ENCODE assay signal across 17 mouse cellular contexts in the genomic region with DNA sequence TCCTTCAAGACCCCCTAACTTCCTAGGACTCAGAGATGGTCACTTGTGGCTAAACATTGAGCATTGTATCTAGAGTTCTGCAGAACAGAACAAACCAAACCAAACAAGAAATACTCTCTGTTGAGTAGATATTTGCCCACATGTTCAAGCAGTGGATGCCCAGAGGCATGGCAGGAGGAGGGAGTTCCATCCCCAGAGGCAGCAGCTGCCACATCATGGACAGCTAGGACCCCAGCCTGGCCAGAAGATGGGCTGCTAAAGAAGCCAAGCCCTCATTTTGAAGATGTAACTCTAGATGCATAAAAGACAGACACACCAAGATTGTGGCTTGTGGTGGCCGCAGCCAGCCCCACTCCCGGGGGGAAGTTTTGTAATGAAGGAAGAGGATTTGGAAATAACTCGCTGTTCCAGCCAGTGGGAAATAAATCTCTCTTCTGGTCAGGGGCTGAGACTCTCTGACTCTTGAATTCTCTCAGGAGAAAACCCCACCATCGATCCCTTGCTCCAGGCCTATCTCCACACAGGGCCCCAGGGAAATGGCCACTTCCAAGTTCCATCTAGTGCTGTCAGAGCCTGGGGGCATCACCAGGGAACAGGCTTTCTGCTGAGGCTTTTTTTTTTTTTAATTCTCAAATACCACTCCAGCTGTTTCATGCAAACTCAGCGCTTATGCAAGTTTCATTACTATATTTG.
A peak's percentile ranks its signal among the peaks of the same experiment; 100 is the strongest.
DNase-seq lines count a peak whose midpoint lies in the region; ATAC-seq and TF ChIP-seq lines count a peak whose summit lies in the region.
"Had no signal": no experiment of that assay in that cellular context is flagged by ENCODE, and none has a peak within 500 bp of the region (broad histone marks: within the 10 kb centered on the region; RNA-seq: fewer than 3 reads in every experiment).

No protein-coding gene starts in this region.

- peaks cover 13% of the 10 kb centered on the region for H3K27me3 ChIP-seq in heart, embryonic 12.5 days (replicated peaks)
- H3K27me3 ChIP-seq in lung, embryonic 16.5 days (ENCODE audit: control insufficient read depth, insufficient read depth, low read depth, low read length) = no peaks in the 10 kb centered on the region
- H3K27me3 ChIP-seq: embryonic facial prominence, embryonic 12.5 days; intestine, embryonic 15.5 days; megakaryocyte, embryonic 14.5 days had no signal

- no peaks in the 10 kb centered on the region for H3K9me3 ChIP-seq in heart, embryonic 12.5 days (replicated peaks)
- H3K9me3 ChIP-seq in lung, embryonic 16.5 days (ENCODE audit: control insufficient read depth, low read length) = no peaks in the 10 kb centered on the region
- H3K9me3 ChIP-seq: embryonic facial prominence, embryonic 12.5 days; hindbrain, embryonic 12.5 days; intestine, embryonic 15.5 days had no signal

- H3K4me2 ChIP-seq in heart, embryonic 12.5 days = no peak overlapping the region
- H3K4me2 ChIP-seq in lung, embryonic 16.5 days (ENCODE audit: low read depth, low read length) = no peak overlapping the region
- H3K4me2 ChIP-seq: embryonic facial prominence, embryonic 12.5 days; hindbrain, embryonic 12.5 days; intestine, embryonic 15.5 days had no signal

- H3K36me3 ChIP-seq in heart, embryonic 12.5 days = no peaks in the 10 kb centered on the region
- H3K36me3 ChIP-seq in lung, embryonic 16.5 days (ENCODE audit: control insufficient read depth, insufficient read depth, low read length) = no peaks in the 10 kb centered on the region
- H3K36me3 ChIP-seq: embryonic facial prominence, embryonic 12.5 days; hindbrain, embryonic 12.5 days; intestine, embryonic 15.5 days had no signal

- H3K4me1 ChIP-seq in heart, embryonic 12.5 days (replicated peaks) = peaks cover 8% of the 10 kb centered on the region; the same call in 1 of the 2 replicates
- H3K4me1 ChIP-seq in lung, embryonic 16.5 days (replicated peaks; ENCODE audit: control insufficient read depth, insufficient read depth, low read length) = peaks cover 6% of the 10 kb centered on the region; the same call in 1 of the 2 replicates
- no peaks in the 10 kb centered on the region; the same call in 1 of the 2 replicates for H3K4me1 ChIP-seq in lung, adult 2 months (ENCODE audit: control insufficient read depth, insufficient read depth, low read length)
- H3K4me1 ChIP-seq: megakaryocyte, embryonic 14.5 days had no signal

- DNase-seq in heart, adult 11 months = peak; percentile 96
- DNase-seq in lung, adult 2 months = no peak
- DNase-seq in adrenal gland, postnatal 36 days = peak; percentile 4 to 33
- peak; percentile 16 to 19 for DNase-seq in heart, postnatal 36 days
- DNase-seq in thymus, postnatal 25 days = no peak
- DNase-seq: cerebellum, adult 2 months; kidney, postnatal 36 days; liver; lung, adult 18-20 months; right cerebral cortex, adult 18-20 months; thymus, adult 18-20 months had no signal

- H3K4me3 ChIP-seq in heart, embryonic 12.5 days = no peak overlapping the region
- H3K4me3 ChIP-seq in lung, embryonic 16.5 days (ENCODE audit: low read length) = no peak overlapping the region
- H3K4me3 ChIP-seq in lung, adult 2 months (replicated peaks; ENCODE audit: extremely low read depth, low read depth, low read length) = no peak overlapping the region
- H3K4me3 ChIP-seq: embryonic facial prominence, embryonic 12.5 days; hindbrain, embryonic 12.5 days; intestine, embryonic 15.5 days; megakaryocyte, embryonic 14.5 days had no signal

- no peak overlapping the region for H3K27ac ChIP-seq in heart, embryonic 12.5 days (ENCODE audit: poor library complexity, severe bottlenecking)
- peak overlapping the region; percentile 34; the same call in 1 of the 2 replicates for H3K27ac ChIP-seq in lung, embryonic 16.5 days (ENCODE audit: low read length)
- H3K27ac ChIP-seq: embryonic facial prominence, embryonic 12.5 days; hindbrain, embryonic 12.5 days; intestine, embryonic 15.5 days had no signal

- no peak overlapping the region for H3K9ac ChIP-seq in heart, embryonic 12.5 days
- H3K9ac ChIP-seq in lung, embryonic 16.5 days (ENCODE audit: low read length) = no peak overlapping the region
- H3K9ac ChIP-seq: embryonic facial prominence, embryonic 12.5 days; hindbrain, embryonic 12.5 days; intestine, embryonic 15.5 days had no signal

- no peak for TF ChIP-seq CTCF in lung, adult 2 months (IDR thresholded peaks at IDR 0.05; ENCODE audit: insufficient read depth, low read length)

- intact Hi-C loops in heart, postnatal 36 days (cut with DNase I) = no loop called here

- TF ChIP-seq POLR2A in lung, adult 2 months (IDR thresholded peaks at IDR 0.05; ENCODE audit: borderline replicate concordance, extremely low read depth, low read depth, low read length) = no peak

- 62% methylated on average over 5 of the region's 5 CpGs for WGBS in heart, embryonic 12.5 days
- 57% methylated on average over 5 of the region's 5 CpGs for WGBS in lung, embryonic 16.5 days
- 59% methylated on average over 5 of the region's 5 CpGs for WGBS in lung, adult 2 months

- ATAC-seq in heart, embryonic 12.5 days (ENCODE audit: insufficient number of reproducible peaks, low FRiP score) = no peak
- 0 out of 2 replicates have a peak, but pooled peaks have one; percentile 29 for ATAC-seq in lung, embryonic 16.5 days (ENCODE audit: low read depth)
- ATAC-seq: intestine, embryonic 15.5 days had no signal

Comparison
In these comparisons a context has a peak if more than half of its experiments do, and no peak if none do; other contexts are left out.
1. DNase-seq: peak in heart, adult 11 months (single experiment), adrenal gland, postnatal 36 days (2 of 2) and heart, postnatal 36 days (2 of 2); none in lung, adult 2 months (single experiment) and thymus, postnatal 25 days (single experiment).